Mouse (Mus musculus) forebrain, embryonic 16.5 days (tissue): ENCODE data around the gene 4930556J24Rik. TPM values are rescaled to one million over a fixed set of nuclear protein-coding genes. Genes with fewer than 3 reads are reported as not detected.

Source experiments
- ATAC-seq: fragments of 200-750 bp; cut with Nextera tagmentation; 2 replicates; pipeline ENCODE4 v1.8.0; 2017; ENCODE audit warnings: mild to moderate bottlenecking, moderate library complexity
- H3K27ac ChIP-seq: fragments of 300-500 bp; sonication (generic); 2 replicates; pipeline ENCODE4 v1.5.1; 2014; ENCODE audit warnings: low read length, control low read depth
- H3K27me3 ChIP-seq: fragments of 300-500 bp; sonication (generic); replicated peaks from 2 replicates; pipeline ENCODE4 v1.6.1; 2014; ENCODE audit warnings: low read length; ENCODE audit not compliant: control insufficient read depth, insufficient read depth
- H3K36me3 ChIP-seq: fragments of 300-500 bp; sonication (generic); 2 replicates; pipeline ENCODE4 v1.6.1; 2014; ENCODE audit not compliant: control insufficient read depth, insufficient read depth
- H3K4me1 ChIP-seq: fragments of 300-500 bp; sonication (generic); replicated peaks from 2 replicates; pipeline ENCODE4 v1.6.1; 2014; ENCODE audit warnings: low read length; ENCODE audit not compliant: control insufficient read depth, insufficient read depth
- H3K4me2 ChIP-seq: fragments of 300-500 bp; sonication (generic); 2 replicates; pipeline ENCODE4 v1.6.1; 2014; ENCODE audit warnings: mild to moderate bottlenecking, low read length, control low read depth
- H3K4me3 ChIP-seq: fragments of 300-500 bp; sonication (generic); replicated peaks from 2 replicates; pipeline ENCODE4 v1.5.1; 2014; ENCODE audit warnings: mild to moderate bottlenecking, low read length, control low read depth
- H3K9ac ChIP-seq: fragments of 300-500 bp; sonication (generic); replicated peaks from 2 replicates; pipeline ENCODE4 v1.6.1; 2014; ENCODE audit warnings: low read depth, low read length, control low read depth
- H3K9me3 ChIP-seq: fragments of 300-500 bp; sonication (generic); 2 replicates; pipeline ENCODE4 v1.6.1; 2016; ENCODE audit warnings: low read length; ENCODE audit not compliant: control insufficient read depth
- WGBS: fragments of 180-500 bp; shearing (Covaris S2); extraction: QIAGEN DNeasy Blood & Tissue Kit; methylation state at CpG from one replicate; pipeline ENCODE4 v1.1.7; 2014; 5-methylcytosine and 5-hydroxymethylcytosine counted together
- polyA plus RNA-seq: library from polyadenylated mRNA; unstranded; fragments of >200 nt; fragmentation: Nextera tagmentation; extraction: Ambion mirVana; gene quantifications from 2 replicates; pipeline ENCODE4 v1.2.1, GENCODE M21; 2015

The 4930556J24Rik gene
- polyA plus RNA-seq, 1 experiment from 2014 or later, result 0.30 TPM

- peak within 1 kb of the TSS; percentile 61 for H3K4me3 ChIP-seq
- peak within 1 kb of the TSS; percentile 84 for H3K4me2 ChIP-seq
- peaks cover 4% of the 10 kb centered on the region; the same call in 1 of the 2 replicates for H3K36me3 ChIP-seq
- no peaks in the 10 kb centered on the region for H3K9me3 ChIP-seq
- peak; percentile 99 for ATAC-seq
- H3K9ac ChIP-seq, result peak within 1 kb of the TSS; percentile 77
- 2% methylated on average over 46 of the region's 46 CpGs for WGBS
- peaks cover 9% of the 10 kb centered on the region for H3K4me1 ChIP-seq
- H3K27me3 ChIP-seq, result no peaks in the 10 kb centered on the region
- peak within 1 kb of the TSS; percentile 79 for H3K27ac ChIP-seq
Observed at GRCm38 (mm10) chr11:3894406-3895281, 81.9 kb downstream of the 4930556J24Rik start, which contains the start of the genes 4921536K21Rik and Dusp18. 4921536K21Rik (minus strand) TSS chr11:3895098. Dusp18 (plus strand) TSS chr11:3895240.

GRCm38 (mm10) chr11:3893970-3894369, 82.6 kb downstream of the 4930556J24Rik start:
- H3K9ac ChIP-seq, result no peak overlapping the region
- H3K9me3 ChIP-seq, result no peaks in the 10 kb centered on the region
- no peak for ATAC-seq
- H3K4me1 ChIP-seq, result peaks cover 9% of the 10 kb centered on the region
- no peaks in the 10 kb centered on the region for H3K27me3 ChIP-seq
- WGBS, result 79% methylated on average over 6 of the region's 6 CpGs
- no peak overlapping the region for H3K27ac ChIP-seq
- peaks cover 4% of the 10 kb centered on the region; the same call in 1 of the 2 replicates for H3K36me3 ChIP-seq
- no peak overlapping the region for H3K4me3 ChIP-seq
- H3K4me2 ChIP-seq, result peak overlapping the region; percentile 84

Other genes starting within 250 kb of the 4930556J24Rik start
- gene Osbp2, start 112.9 kb downstream of the 4930556J24Rik start, polyA plus RNA-seq, result 11.8 and 19.5 TPM in 2 replicates
- gene 4921536K21Rik, start 81.7 kb downstream of the 4930556J24Rik start, polyA plus RNA-seq, result 0.54 and 0.63 TPM in 2 replicates
- 42.4 and 46.0 TPM in 2 replicates for gene Dusp18, start 81.5 kb downstream of the 4930556J24Rik start, polyA plus RNA-seq
- 11.7 and 14.6 TPM in 2 replicates for gene Slc35e4, start 62.1 kb downstream of the 4930556J24Rik start, polyA plus RNA-seq
- gene Tcn2, start 44.6 kb downstream of the 4930556J24Rik start, polyA plus RNA-seq, result 14.8 and 17.3 TPM in 2 replicates
- 73.4 and 75.5 TPM in 2 replicates for gene Pes1, start 12.8 kb downstream of the 4930556J24Rik start, polyA plus RNA-seq
- 1.6 and 2.6 TPM in 2 replicates for gene Gal3st1, start 6.9 kb upstream of the 4930556J24Rik start, polyA plus RNA-seq
- gene Sec14l4, start 54.7 kb upstream of the 4930556J24Rik start, polyA plus RNA-seq, result not detected in 2 replicates
- gene Sec14l3, start 88.1 kb upstream of the 4930556J24Rik start, polyA plus RNA-seq, result 1.2 and 2.8 TPM in 2 replicates
- gene Mtfp1, start 118.7 kb upstream of the 4930556J24Rik start, polyA plus RNA-seq, result 8.8 and 10.3 TPM in 2 replicates
- 1.6 and 1.7 TPM in 2 replicates for gene Sec14l2, start 146.6 kb upstream of the 4930556J24Rik start, polyA plus RNA-seq
- gene Rnf215, start 158.4 kb upstream of the 4930556J24Rik start, polyA plus RNA-seq, result 51.7 and 52.6 TPM in 2 replicates
- 6.7 and 8.0 TPM in 2 replicates for gene Ccdc157, start 183.5 kb upstream of the 4930556J24Rik start, polyA plus RNA-seq
- gene Sf3a1, start 183.6 kb upstream of the 4930556J24Rik start, polyA plus RNA-seq, result 59.4 and 60.6 TPM in 2 replicates
- 29.1 and 33.4 TPM in 2 replicates for gene Tbc1d10a, start 210.0 kb upstream of the 4930556J24Rik start, polyA plus RNA-seq
- gene Castor1, start 241.4 kb upstream of the 4930556J24Rik start, polyA plus RNA-seq, result 2.3 TPM in 2 replicates